Mouse (Mus musculus) frontal cortex, adult (tissue): Measurements from ENCODE around the gene Fmn2.
A peak's percentile ranks its signal among the peaks of the same experiment; 100 is the strongest.

Experiments
- ATAC-seq: cut with Nextera tagmentation; 2 replicates; pipeline ENCODE4 v1.9.2; 2017; ENCODE audit warnings: mild to moderate bottlenecking, moderate library complexity, mixed read lengths; ENCODE audit not compliant: low TSS enrichment

The Fmn2 gene

DNA sequence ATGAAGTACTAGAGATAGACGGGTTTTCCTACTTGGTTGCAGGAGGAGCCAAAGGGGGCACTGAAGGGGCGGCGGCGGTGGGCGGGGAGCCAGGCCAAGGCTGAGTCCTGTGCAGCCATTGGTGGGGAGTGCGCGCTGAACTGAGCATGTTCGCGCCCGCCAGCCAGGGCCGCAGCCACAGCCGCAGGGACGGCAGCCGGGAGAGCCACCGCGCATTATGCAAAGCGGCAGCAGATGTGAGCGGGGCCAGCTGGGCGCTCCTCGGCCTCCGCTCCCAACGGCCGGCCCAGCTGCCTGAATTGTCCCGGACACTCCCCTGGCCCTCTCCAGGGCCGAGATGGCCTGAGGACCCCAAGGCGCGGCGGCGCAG lies at the start of gene Fmn2:
Gene Fmn2, plus strand, starts transcription at position 165 of the 370 bp plus-strand sequence.
- ATAC-seq, result peak; percentile 78

DNA sequence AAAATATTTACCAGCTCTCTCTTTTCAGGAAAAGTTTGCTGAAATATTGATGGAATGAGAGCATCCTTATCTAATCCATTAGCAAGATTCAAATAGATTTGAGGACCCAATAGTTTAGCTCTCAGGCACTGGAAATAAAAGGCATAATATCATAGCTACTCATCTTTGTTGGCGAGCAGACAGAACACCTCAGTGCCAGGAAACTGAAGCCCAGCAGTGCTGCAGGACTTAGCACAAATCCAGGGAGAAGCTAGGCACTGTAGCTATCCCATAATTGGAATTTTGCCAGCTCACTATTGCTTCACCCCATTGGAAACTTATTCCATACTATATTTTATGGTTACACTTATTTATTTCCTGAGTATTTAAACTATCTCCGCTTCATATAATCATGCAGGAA lies 46.5 kb upstream of the Fmn2 start:
- ATAC-seq, result no peak

DNA sequence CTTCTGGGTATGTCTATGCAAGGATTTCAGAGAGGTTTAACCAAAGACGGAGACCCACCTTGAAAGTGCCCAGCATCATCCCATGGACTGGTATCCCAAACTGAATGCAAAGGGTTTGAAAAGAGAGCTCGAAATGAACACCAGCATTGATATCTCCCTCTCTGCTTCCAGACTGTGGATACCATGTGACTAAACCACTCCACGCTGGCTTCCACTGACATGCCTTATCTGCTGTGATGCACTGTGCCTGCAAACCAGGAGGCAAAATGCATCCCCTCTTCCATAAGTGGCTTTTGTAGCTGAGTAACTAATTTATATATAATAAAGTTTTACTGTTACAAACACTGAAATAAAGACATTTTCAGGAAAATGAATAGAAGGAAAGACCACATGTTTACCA lies 36.2 kb upstream of the Fmn2 start:
- ATAC-seq, result no peak

GRCm38 (mm10) chr1:174466240-174466639 lies 35.4 kb upstream of the Fmn2 start:
- ATAC-seq, result peak; percentile 42; the same call in 1 of the 2 replicates

- peak; percentile 100 for ATAC-seq
Observed at GRCm38 (mm10) chr1:174469736-174470135, 31.9 kb upstream of the Fmn2 start.

GRCm38 (mm10) chr1:174482567-174482966 lies 19.1 kb upstream of the Fmn2 start:
- ATAC-seq, result peak; percentile 99

DNA sequence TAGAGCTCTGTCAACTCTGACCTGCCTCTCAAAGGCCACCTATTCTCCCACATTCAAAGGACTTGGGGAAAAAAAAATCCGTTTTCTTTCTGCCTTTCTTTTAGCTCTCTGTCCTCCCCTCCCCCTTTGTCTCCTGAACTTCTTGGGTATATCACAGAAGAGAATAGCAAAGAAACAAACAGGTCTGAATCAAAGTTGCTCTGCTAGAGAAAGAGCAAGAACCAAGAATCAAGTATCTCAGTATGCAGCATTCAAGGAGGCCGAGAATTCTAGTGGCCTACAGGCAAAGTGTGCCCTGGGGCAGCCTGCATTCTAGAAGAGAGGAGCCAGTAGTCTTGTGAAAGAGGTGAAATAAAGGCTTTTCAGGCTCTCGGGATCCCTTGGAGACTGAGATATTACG lies 1.6 kb upstream of the Fmn2 start:
- ATAC-seq, result no peak

DNA sequence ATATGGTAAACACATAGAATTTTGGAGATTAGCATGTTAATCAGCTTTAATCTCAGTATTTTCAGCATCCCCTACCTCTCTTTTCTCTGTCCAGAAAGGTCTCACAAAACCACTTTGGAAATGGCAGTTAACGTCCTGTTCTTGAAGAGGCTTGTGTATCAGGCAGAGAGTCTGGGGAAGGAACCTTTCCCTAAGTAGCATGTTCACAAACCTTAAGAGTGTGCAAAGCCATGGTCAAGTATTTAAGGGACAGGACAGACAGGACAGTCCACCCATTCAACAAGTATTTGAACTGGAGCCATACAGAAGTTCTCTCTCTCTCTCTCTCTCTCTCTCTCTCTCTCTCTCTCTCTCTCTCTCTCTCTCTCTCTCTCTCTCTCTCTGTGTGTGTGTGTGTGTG lies 614 bp upstream of the Fmn2 start:
- ATAC-seq, result no peak

DNA sequence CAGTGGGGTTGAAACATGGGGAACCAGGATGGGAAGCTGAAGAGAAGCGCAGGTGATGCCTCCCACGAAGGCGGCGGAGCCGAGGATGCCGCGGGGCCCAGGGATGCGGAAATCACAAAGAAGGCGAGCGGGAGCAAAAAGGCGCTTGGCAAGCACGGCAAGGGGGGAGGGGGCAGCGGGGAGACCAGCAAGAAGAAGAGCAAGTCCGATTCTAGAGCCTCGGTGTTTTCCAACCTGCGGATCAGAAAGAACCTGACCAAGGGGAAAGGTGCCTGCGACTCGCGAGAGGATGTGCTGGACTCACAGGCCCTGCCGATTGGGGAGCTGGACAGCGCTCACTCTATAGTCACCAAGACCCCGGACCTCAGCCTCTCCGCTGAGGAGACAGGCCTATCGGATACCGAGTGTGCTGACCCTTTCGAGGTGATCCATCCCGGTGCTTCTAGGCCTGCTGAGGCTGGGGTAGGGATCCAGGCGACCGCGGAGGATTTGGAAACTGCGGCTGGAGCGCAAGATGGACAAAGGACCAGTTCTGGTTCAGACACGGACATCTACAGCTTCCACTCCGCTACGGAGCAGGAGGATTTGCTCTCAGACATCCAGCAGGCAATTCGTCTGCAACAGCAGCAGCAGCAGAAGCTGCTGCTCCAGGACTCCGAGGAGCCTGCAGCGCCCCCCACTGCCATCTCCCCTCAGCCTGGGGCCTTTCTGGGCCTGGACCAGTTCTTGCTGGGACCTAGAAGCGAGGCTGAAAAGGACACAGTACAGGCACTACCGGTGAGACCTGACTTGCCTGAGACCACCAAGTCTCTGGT lies 613 bp downstream of the Fmn2 start:
- peak; percentile 77 for ATAC-seq

GRCm38 (mm10) chr1:174502846-174503745 lies 1.5 kb downstream of the Fmn2 start:
- ATAC-seq, result peak; percentile 49

GRCm38 (mm10) chr1:174508571-174509110 lies 7.0 kb downstream of the Fmn2 start:
- ATAC-seq, result no peak

DNA sequence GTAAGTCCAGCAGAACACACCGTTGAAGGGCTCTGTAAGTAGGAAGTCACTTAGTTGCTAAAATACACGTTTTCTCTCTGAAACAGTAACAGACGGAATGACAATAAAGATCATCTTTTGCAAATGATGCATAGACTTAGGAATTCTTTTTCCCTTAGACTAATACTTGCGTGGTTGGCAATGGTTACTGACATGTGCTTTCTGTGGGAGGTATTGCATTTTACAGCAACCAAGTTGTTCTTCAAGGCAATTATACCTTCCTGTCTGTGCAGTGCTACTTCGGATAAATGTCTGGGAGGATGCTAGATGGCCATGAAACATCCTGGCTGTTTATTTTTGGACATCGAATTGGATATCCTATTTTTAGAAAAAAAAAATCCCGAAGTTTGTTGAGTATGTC lies 11.8 kb downstream of the Fmn2 start:
- ATAC-seq, result peak; percentile 73

DNA sequence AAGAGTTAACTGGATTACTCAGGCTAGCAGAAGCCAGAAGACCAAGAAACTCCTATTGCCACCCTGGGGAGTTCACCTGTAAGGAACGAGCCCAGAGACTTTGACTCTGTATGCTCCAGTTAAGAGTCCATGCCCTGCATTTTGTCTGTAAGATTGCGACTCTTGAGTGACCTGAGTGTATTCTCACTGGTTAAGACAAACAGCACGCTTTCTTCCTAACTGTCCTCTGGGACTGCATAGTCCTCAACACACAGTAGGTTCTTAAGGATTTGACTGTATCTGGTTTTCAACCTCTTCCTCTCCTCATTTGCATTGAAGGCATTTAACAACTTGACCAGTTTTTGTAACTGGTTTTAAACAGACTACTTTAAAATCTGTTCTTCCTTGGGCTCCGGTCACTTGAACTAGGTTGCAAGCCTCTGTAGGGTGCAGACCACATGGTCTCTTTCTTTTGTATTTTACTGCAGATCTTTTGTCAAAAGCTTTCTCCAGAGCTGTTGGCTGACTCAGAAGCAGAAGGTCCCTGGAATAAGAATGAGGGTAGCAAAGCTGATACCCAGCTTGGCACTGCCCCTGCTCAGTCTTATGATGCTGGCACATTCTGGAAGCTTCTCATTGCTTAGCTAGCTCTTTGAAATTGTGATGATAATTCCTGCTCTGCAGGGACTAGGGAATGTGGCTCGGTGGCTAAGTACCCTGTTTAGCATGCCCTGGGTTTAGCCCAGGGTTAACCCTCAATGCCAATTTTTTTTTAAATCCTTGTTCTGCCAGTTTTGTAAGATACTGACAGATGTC lies 20.5 kb downstream of the Fmn2 start:
- peak; percentile 80 for ATAC-seq

GRCm38 (mm10) chr1:174522809-174523511 lies 21.3 kb downstream of the Fmn2 start:
- peak; percentile 11 for ATAC-seq

DNA sequence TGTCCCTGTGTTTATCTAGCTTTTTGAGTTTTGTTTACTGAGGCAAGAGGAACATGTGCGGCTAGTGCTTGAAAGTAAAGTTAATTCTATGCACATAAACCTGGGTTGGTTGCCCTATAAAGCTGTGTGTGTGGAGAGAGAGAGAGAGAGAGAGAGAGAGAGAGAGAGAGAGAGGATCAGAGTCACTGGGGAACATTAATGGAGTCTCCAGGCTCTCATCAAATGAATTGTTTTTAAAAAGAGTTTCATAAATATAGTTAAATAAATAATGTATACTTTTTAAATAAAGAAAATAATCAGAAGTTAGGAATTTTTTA lies 21.8 kb downstream of the Fmn2 start:
- ATAC-seq, result no peak

DNA sequence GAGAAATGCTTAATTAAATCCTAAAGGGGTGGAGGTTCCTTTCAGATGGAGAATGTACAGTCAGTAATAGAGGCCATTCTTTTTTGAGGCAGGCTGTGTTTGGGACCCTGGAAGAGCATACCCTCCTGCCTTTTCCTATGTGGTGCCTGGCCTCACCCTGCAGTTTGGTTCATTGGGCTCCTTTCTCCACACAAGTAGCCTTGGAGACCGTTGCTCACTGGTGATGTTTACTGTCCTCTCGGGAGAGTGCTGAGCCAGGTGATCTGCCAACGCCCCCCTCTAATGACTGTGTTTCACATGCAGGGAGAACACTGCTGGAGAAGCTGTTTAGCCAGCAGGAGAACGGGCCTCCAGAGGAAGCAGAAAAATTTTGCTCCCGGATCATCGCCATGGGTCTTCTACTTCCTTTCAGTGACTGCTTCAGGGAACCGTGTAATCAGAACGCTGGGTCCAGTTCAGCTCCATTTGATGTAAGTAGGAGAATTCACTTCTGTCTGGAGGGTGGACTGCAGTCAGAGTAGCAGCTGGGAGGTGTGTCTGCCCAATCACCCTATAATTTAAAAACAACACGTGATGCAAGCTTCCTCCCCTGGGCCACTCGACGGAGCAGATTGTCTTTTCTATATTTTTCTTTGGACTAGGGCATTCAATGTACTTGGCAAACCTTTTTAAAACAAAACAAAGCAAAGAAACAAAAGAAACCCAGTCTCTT lies 35.3 kb downstream of the Fmn2 start:
- ATAC-seq, result peak; percentile 54

DNA sequence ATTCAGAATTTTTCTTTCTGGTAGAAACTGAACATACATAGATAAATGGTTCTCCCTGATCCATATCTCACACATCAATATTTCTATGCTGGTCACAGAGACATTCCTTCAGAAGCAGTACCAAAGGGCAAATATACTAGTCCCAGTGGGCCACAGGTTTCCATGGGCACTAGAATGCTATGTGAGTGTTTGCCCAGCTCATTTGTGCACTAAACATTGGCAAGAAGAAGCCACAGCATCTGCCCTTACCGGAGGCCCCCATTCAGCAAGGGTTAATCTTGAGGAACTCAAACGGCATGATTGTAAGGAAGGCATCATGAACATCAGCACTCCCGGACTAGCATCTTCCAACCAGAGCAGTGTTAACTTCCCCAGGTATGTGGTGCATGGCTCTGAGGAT lies 35.9 kb downstream of the Fmn2 start:
- peak; percentile 17; the same call in 1 of the 2 replicates for ATAC-seq

GRCm38 (mm10) chr1:174548291-174548690 lies 46.7 kb downstream of the Fmn2 start:
- ATAC-seq, result peak; percentile 79

GRCm38 (mm10) chr1:174553272-174554007 lies 51.8 kb downstream of the Fmn2 start:
- ATAC-seq, result peak; percentile 42

DNA sequence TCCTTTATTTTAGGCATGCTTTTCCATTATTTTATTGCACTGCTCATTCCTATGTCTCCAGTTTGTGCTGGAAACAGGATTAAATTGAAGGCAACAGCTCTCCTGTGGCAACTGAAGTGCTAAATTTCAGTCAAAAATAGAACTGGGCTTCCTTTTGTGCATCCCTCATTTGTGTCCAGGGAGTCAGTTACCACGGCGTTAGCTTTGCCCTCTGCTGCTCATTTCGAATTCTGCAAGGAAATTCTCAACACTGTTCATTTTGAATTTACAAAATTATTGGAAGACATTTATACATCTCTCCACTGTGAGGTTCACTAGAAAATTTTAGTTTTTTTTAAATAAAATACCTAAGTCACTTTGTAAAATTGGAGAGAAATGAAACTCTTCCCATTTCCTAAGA lies 53.8 kb downstream of the Fmn2 start:
- no peak for ATAC-seq
